Mouse (Mus musculus): ENCODE data around the gene Abcc8. TPM values are rescaled to one million over a fixed set of nuclear protein-coding genes. Genes with fewer than 3 reads are reported as not detected.

Gene Abcc8
- polyA plus RNA-seq, 1 experiment from 2014 or later = 0.31 TPM

- H3K36me3 ChIP-seq (ENCODE audit: control insufficient read depth, insufficient read depth) = peaks cover 3% of the 10 kb centered on the region
- H3K4me1 ChIP-seq (ENCODE audit: control insufficient read depth, low read depth, low read length) = no peaks in the 10 kb centered on the region
- no peak overlapping the region for H3K9ac ChIP-seq (ENCODE audit: low read depth, low read length)
- WGBS (ENCODE audit: insufficient replicate concordance) = 82% methylated on average over 6 of the region's 6 CpGs
- H3K27ac ChIP-seq (ENCODE audit: low read length) = no peak overlapping the region
- H3K4me3 ChIP-seq (ENCODE audit: low read depth, low read length) = no peak overlapping the region
- H3K4me2 ChIP-seq (ENCODE audit: low read depth, low read length) = no peak overlapping the region
- H3K9me3 ChIP-seq (replicated peaks; ENCODE audit: control insufficient read depth, low read length) = no peaks in the 10 kb centered on the region
- no peaks in the 10 kb centered on the region for H3K27me3 ChIP-seq (ENCODE audit: control insufficient read depth, insufficient read depth, low read depth, low read length)
- ATAC-seq (ENCODE audit: low read depth) = no peak
Measured at GRCm38 (mm10) chr7:46063296-46063695, 116.5 kb downstream of the Abcc8 start.

GRCm38 (mm10) chr7:46061614-46062013, 118.2 kb downstream of the Abcc8 start:
- no peaks in the 10 kb centered on the region for H3K9me3 ChIP-seq (replicated peaks; ENCODE audit: control insufficient read depth, low read length)
- no peak overlapping the region for H3K4me2 ChIP-seq (ENCODE audit: low read depth, low read length)
- WGBS (ENCODE audit: insufficient replicate concordance) = 82% methylated on average over 16 of the region's 16 CpGs
- no peak overlapping the region for H3K27ac ChIP-seq (ENCODE audit: low read length)
- no peaks in the 10 kb centered on the region for H3K4me1 ChIP-seq (ENCODE audit: control insufficient read depth, low read depth, low read length)
- no peak for ATAC-seq (ENCODE audit: low read depth)
- H3K9ac ChIP-seq (ENCODE audit: low read depth, low read length) = no peak overlapping the region
- peaks cover 3% of the 10 kb centered on the region for H3K36me3 ChIP-seq (ENCODE audit: control insufficient read depth, insufficient read depth)
- H3K27me3 ChIP-seq (ENCODE audit: control insufficient read depth, insufficient read depth, low read depth, low read length) = no peaks in the 10 kb centered on the region
- H3K4me3 ChIP-seq (ENCODE audit: low read depth, low read length) = no peak overlapping the region

GRCm38 (mm10) chr7:46060688-46061087, 119.1 kb downstream of the Abcc8 start:
- no peak for ATAC-seq (ENCODE audit: low read depth)
- Histone ChIP-seq H3K9ac (ENCODE audit: low read depth, low read length) (no peak overlapping the region), H3K4me2 (ENCODE audit: low read depth, low read length) (no peak overlapping the region), H3K36me3 (ENCODE audit: control insufficient read depth, insufficient read depth) (no peaks in the 10 kb centered on the region; the same call in none of the 2 replicates), H3K27me3 (ENCODE audit: control insufficient read depth, insufficient read depth, low read depth, low read length) (no peaks in the 10 kb centered on the region), H3K9me3 (replicated peaks; ENCODE audit: control insufficient read depth, low read length) (no peaks in the 10 kb centered on the region), H3K4me3 (ENCODE audit: low read depth, low read length) (no peak overlapping the region), H3K27ac (ENCODE audit: low read length) (no peak overlapping the region), H3K4me1 (ENCODE audit: control insufficient read depth, low read depth, low read length) (no peaks in the 10 kb centered on the region)
- 77% methylated on average over 8 of the region's 8 CpGs for WGBS (ENCODE audit: insufficient replicate concordance)

- Histone ChIP-seq H3K27me3 (ENCODE audit: control insufficient read depth, insufficient read depth, low read depth, low read length) (no peaks in the 10 kb centered on the region), H3K4me3 (ENCODE audit: low read depth, low read length) (0 out of 2 replicates have a peak overlapping the region, but pooled peaks have one; percentile 12), H3K36me3 (ENCODE audit: control insufficient read depth, insufficient read depth) (peaks cover 8% of the 10 kb centered on the region), H3K9ac (ENCODE audit: low read depth, low read length) (no peak overlapping the region), H3K4me1 (ENCODE audit: control insufficient read depth, low read depth, low read length) (no peaks in the 10 kb centered on the region), H3K9me3 (replicated peaks; ENCODE audit: control insufficient read depth, low read length) (no peaks in the 10 kb centered on the region), H3K4me2 (ENCODE audit: low read depth, low read length) (no peak overlapping the region), H3K27ac (ENCODE audit: low read length) (no peak overlapping the region)
- 76% methylated on average over 11 of the region's 11 CpGs for WGBS (ENCODE audit: insufficient replicate concordance)
- no peak for ATAC-seq (ENCODE audit: low read depth)
Measured at GRCm38 (mm10) chr7:46058882-46059281, 121.0 kb downstream of the Abcc8 start.

Other genes starting within 250 kb of the Abcc8 start
- gene Abcc6, start 149.7 kb downstream of the Abcc8 start, polyA plus RNA-seq (2015; fragmentation: Nextera tagmentation; extraction: Ambion mirVana) = 16.9 and 19.2 TPM in 2 replicates
- gene Nomo1, start 146.3 kb downstream of the Abcc8 start, polyA plus RNA-seq (2015; fragmentation: Nextera tagmentation; extraction: Ambion mirVana) = 22.0 and 23.4 TPM in 2 replicates
- gene Kcnj11, start 79.3 kb downstream of the Abcc8 start, polyA plus RNA-seq (2015; fragmentation: Nextera tagmentation; extraction: Ambion mirVana) = 0.06 TPM in 1 of 2 replicates, not detected in the other
- 0.63 TPM in 1 of 2 replicates, not detected in the other for gene Ush1c, start 58.5 kb upstream of the Abcc8 start, polyA plus RNA-seq (2015; fragmentation: Nextera tagmentation; extraction: Ambion mirVana)
- gene Otog, start 61.0 kb upstream of the Abcc8 start, polyA plus RNA-seq (2015; fragmentation: Nextera tagmentation; extraction: Ambion mirVana) = not detected in 2 replicates
- 0.29 and 0.76 TPM in 2 replicates for gene Myod1, start 196.4 kb upstream of the Abcc8 start, polyA plus RNA-seq (2015; fragmentation: Nextera tagmentation; extraction: Ambion mirVana)
- 0.06 TPM in 1 of 2 replicates, not detected in the other for gene Kcnc1, start 216.5 kb upstream of the Abcc8 start, polyA plus RNA-seq (2015; fragmentation: Nextera tagmentation; extraction: Ambion mirVana)

Data from liver, embryonic 16.5 days (tissue).